Mouse (Mus musculus): ENCODE measurements at regions not wholly inside any gene's neighbourhood (a gene's known extent, or its start where the extent isn't known, plus 50 kb on each side); places are given as distances from the start of the nearest gene placed in this dataset.

- TF ChIP-seq EP300 (IDR thresholded peaks at IDR 0.05; ENCODE audit: low read depth): no peak
- TF ChIP-seq CTCF (IDR thresholded peaks at IDR 0.05; ENCODE audit: low read depth): no peak
Observed at GRCm38 (mm10) chr3:80307632-80308031, 423.3 kb downstream of the Fam198b start.

Data from heart, postnatal 0 days (tissue).